Mouse (Mus musculus) liver, embryonic 14.5 days (tissue): Measurements from ENCODE around the gene Gm9964.

Experiments
- CTCF ChIP-seq: IDR thresholded peaks from 2 replicates; pipeline ENCODE4 v1.5.1; 2016; ENCODE audit warnings: antibody characterized with exemption, low read depth, control low read depth
- EP300 ChIP-seq: IDR thresholded peaks from 2 replicates; pipeline ENCODE4 v1.6.1; 2016; ENCODE audit warnings: antibody characterized with exemption, low read depth

DNA sequence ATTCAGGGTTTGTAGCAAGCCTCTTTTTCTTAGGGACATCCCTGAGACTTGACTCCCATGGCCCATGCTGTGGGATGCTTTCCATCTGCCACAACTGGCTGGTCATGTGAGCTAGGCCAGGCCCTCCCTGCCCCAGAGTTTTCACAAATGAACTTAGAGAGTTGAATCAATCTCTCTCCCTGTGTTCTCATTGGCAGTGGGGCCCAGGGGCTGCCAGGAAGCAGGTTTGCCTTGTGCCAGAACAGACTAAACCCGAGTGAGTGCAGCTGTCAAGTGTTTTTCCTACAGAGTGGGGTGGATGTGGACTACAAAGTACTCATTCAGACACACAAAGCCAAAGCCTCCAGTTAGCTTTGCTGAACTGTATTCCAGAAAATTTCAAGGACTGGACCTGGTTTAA, 29.5 kb downstream of the Gm9964 start:
- no peak for TF ChIP-seq CTCF
- TF ChIP-seq EP300 = no peak
